Mouse (Mus musculus) liver, embryonic 11.5 days (tissue): ENCODE measurements around the gene Tspan18. TPM values are rescaled to one million over a fixed set of nuclear protein-coding genes. Genes with fewer than 3 reads are reported as not detected.

Source experiments
- ATAC-seq: fragments of 200-750 bp; cut with Nextera tagmentation; replicated peaks from 2 replicates; pipeline ENCODE4 v1.8.0; 2017; ENCODE audit warnings: moderate number of reproducible peaks, mild to moderate bottlenecking, moderate TSS enrichment, moderate library complexity; ENCODE audit not compliant: low FRiP score
- DNase-seq: peaks from one replicate; pipeline ENCODE4 v3.0.0-alpha.2; 2017; ENCODE audit warnings: low spot score
- H3K27ac ChIP-seq: fragments of 300-500 bp; sonication (generic); 2 replicates; pipeline ENCODE4 v1.5.1; 2014; ENCODE audit warnings: mild to moderate bottlenecking, low read depth, low read length, control low read depth
- H3K27me3 ChIP-seq: fragments of 300-500 bp; sonication (generic); replicated peaks from 2 replicates; pipeline ENCODE4 v1.6.1; 2014; ENCODE audit warnings: low read length, mixed read lengths; ENCODE audit not compliant: control insufficient read depth, insufficient read depth
- H3K36me3 ChIP-seq: fragments of 300-500 bp; sonication (generic); 2 replicates; pipeline ENCODE4 v1.6.1; 2014; ENCODE audit warnings: mild to moderate bottlenecking, low read length, moderate library complexity, mixed read lengths; ENCODE audit not compliant: control insufficient read depth, insufficient read depth
- H3K4me1 ChIP-seq: fragments of 300-500 bp; sonication (generic); replicated peaks from 2 replicates; pipeline ENCODE4 v1.6.1; 2014; ENCODE audit warnings: low read length, mixed read lengths; ENCODE audit not compliant: control insufficient read depth, insufficient read depth
- H3K4me2 ChIP-seq: fragments of 300-500 bp; sonication (generic); 2 replicates; pipeline ENCODE4 v1.6.1; 2014; ENCODE audit warnings: mild to moderate bottlenecking, control low read depth, moderate library complexity
- H3K4me3 ChIP-seq: fragments of 300-500 bp; sonication (generic); 2 replicates; pipeline ENCODE4 v1.5.1; 2014; ENCODE audit warnings: low read depth, low read length, control low read depth
- H3K9ac ChIP-seq: fragments of 300-500 bp; sonication (generic); 2 replicates; pipeline ENCODE4 v1.6.1; 2014; ENCODE audit warnings: low read depth, low read length, control low read depth
- H3K9me3 ChIP-seq: fragments of 300-500 bp; sonication (generic); 2 replicates; pipeline ENCODE4 v1.6.1; 2016; ENCODE audit warnings: low read length, inconsistent platforms, mixed read lengths; ENCODE audit not compliant: control insufficient read depth
- WGBS: fragments of 180-500 bp; shearing (Covaris S2); extraction: QIAGEN DNeasy Blood & Tissue Kit; methylation state at CpG from one replicate; pipeline ENCODE4 v1.1.7; 2014; 5-methylcytosine and 5-hydroxymethylcytosine counted together
- polyA plus RNA-seq: library from polyadenylated mRNA; unstranded; fragments of >200 nt; fragmentation: Nextera tagmentation; extraction: Ambion mirVana; gene quantifications from 2 replicates; pipeline ENCODE4 v1.2.1, GENCODE M21; 2014

The Tspan18 gene
- polyA plus RNA-seq, 1 experiment from 2014 or later = 19.5 TPM

DNA sequence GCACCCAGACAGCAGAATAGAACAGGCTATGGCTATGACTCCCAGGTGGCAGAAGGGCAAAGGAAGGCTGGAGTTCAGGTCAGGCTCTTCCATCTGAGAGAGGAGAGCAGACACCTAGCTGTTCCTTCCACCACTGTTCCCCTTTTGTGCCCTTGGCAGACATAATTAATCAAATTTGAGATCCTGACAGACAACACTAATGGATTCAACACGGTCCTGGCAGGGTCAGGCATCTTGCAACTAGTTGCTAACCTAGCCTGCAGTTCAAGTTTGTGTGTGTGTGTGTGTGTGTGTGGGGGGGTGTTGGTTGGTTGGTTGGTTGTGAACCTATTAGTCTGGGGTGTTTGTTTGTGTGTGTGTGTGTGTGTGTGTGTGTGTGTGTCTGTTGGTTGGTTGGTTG is 131.5 kb downstream of the Tspan18 start:
- H3K4me3 ChIP-seq = no peak overlapping the region
- 23% methylated on average over 1 of the region's 1 CpGs for WGBS
- no peak for DNase-seq
- no peaks in the 10 kb centered on the region; the same call in 1 of the 2 replicates for H3K36me3 ChIP-seq
- no peak overlapping the region for H3K9ac ChIP-seq
- no peak for ATAC-seq
- H3K27me3 ChIP-seq = no peaks in the 10 kb centered on the region
- H3K4me2 ChIP-seq = no peak overlapping the region
- H3K4me1 ChIP-seq = no peaks in the 10 kb centered on the region
- no peak overlapping the region for H3K27ac ChIP-seq
- H3K9me3 ChIP-seq = no peaks in the 10 kb centered on the region

DNA sequence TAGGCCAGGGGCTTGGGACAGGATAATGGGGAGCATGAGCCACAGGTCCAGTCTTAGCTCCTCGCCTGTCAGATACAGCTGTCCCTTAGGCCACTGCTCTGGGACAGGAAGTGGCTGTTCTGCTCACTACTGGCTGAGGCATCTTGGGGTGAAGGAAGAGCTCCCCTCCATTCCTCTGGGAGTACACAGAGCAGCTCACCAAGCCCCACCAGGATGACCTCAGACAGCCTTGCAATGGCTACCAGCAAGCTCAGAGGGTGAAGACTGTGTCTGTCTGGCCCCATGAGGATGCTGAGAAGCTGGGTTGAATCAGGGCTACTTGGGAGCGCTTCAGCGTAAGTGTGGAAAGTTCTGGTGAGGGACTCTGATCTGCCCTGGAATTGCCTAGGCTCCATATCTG is 132.3 kb downstream of the Tspan18 start:
- Histone ChIP-seq H3K36me3 (no peaks in the 10 kb centered on the region; the same call in 1 of the 2 replicates), H3K4me2 (no peak overlapping the region), H3K4me1 (no peaks in the 10 kb centered on the region), H3K9ac (no peak overlapping the region), H3K9me3 (no peaks in the 10 kb centered on the region), H3K27ac (no peak overlapping the region), H3K27me3 (0 out of 2 replicates have a peak, but pooled peaks cover 3% of the 10 kb centered on the region), H3K4me3 (no peak overlapping the region)
- DNase-seq = no peak
- 92% methylated on average over 3 of the region's 3 CpGs for WGBS
- no peak for ATAC-seq

DNA sequence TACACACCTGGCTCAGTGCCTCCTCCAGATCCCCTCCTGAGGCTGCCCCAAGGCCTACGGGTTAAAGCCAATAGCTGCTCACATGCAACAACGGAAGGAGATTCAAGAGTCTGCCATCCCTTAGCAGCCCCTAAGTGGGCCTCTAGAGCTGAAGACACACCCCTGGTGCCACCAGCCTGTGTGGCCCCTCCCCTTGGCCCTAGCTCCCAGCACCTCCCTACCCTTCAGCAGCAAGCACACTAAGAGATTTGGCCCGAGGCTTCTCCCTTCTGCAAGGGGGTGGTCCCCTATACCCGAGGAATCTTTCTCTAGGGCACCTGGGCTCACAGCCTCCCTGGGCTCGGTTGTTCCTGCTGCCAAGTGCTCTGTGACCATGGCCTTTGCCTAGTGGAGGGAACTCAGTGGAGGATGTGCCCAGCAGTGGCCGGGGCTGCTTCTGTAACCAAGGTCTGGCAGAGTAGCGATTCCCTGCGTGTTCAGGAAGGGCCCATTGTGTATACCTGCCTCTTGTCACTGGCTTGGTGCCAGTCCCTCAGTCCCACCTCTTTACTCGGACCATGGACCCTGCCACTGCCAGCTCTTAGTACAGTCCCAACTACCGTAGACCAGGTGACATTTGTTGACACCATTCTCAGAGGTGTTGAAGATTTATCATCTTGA is 133.5 kb downstream of the Tspan18 start:
- no peak overlapping the region for H3K9ac ChIP-seq
- H3K4me2 ChIP-seq = no peak overlapping the region
- no peak for DNase-seq
- H3K36me3 ChIP-seq = no peaks in the 10 kb centered on the region; the same call in 1 of the 2 replicates
- 65% methylated on average over 10 of the region's 10 CpGs for WGBS
- no peak for ATAC-seq
- 0 out of 2 replicates have a peak, but pooled peaks cover 3% of the 10 kb centered on the region for H3K27me3 ChIP-seq
- H3K4me3 ChIP-seq = no peak overlapping the region
- H3K4me1 ChIP-seq = no peaks in the 10 kb centered on the region
- no peak overlapping the region for H3K27ac ChIP-seq
- no peaks in the 10 kb centered on the region for H3K9me3 ChIP-seq

DNA sequence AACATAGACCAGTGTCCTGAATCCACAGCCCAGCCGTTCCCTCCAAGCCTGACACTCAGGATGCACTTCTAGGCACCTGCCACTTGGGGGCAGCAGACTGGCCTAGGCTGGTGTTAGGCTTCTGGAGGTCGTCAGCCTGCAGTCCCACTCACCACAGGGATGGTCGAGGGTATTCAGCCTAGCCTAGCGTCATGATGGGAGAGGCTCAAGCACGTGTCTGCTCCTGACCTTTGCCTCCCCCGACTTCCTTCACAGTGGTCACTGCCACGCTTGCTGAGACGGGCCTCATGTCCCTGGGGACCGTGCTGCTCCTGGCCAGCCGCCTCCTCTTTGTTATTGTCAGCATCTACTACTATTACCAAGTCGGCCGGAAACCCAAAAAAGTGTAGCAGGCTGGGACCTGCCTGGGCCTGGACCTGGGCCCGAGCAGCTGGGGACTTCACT is 134.8 kb downstream of the Tspan18 start:
- Histone ChIP-seq H3K4me1 (no peaks in the 10 kb centered on the region), H3K4me2 (no peak overlapping the region), H3K9me3 (no peaks in the 10 kb centered on the region), H3K9ac (no peak overlapping the region), H3K27me3 (0 out of 2 replicates have a peak, but pooled peaks cover 3% of the 10 kb centered on the region), H3K4me3 (no peak overlapping the region), H3K36me3 (no peaks in the 10 kb centered on the region; the same call in 1 of the 2 replicates), H3K27ac (no peak overlapping the region)
- DNase-seq = peak; percentile 57
- 42% methylated on average over 13 of the region's 13 CpGs for WGBS
- ATAC-seq = peak; percentile 21; the same call in 1 of the 2 replicates

DNA sequence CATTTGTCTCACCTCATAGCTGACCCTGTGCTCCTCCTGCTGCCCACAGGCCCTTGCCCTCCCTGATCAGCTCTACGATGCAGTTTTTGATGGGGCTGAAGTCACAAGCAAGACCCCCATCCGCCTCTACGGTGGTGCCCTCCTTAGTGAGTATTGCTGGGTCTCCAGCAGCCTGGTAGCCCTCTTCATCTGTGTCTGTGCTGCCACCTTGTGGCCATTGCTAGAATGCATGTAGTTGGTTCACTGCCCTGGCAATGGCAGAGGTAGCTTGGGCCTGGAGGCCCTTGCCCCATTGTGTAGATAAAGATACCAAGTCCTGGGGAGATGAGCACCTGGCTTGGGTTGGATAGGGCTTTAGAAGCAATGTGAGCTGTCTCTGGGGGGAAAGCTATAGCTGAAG is 135.5 kb downstream of the Tspan18 start:
- ATAC-seq = peak; percentile 31
- Histone ChIP-seq H3K9ac (no peak overlapping the region), H3K4me3 (no peak overlapping the region), H3K4me1 (no peaks in the 10 kb centered on the region), H3K9me3 (no peaks in the 10 kb centered on the region), H3K27me3 (0 out of 2 replicates have a peak, but pooled peaks cover 5% of the 10 kb centered on the region), H3K4me2 (no peak overlapping the region), H3K27ac (no peak overlapping the region), H3K36me3 (no peaks in the 10 kb centered on the region; the same call in 1 of the 2 replicates)
- 20% methylated on average over 3 of the region's 3 CpGs for WGBS
- peak; percentile 76 for DNase-seq

DNA sequence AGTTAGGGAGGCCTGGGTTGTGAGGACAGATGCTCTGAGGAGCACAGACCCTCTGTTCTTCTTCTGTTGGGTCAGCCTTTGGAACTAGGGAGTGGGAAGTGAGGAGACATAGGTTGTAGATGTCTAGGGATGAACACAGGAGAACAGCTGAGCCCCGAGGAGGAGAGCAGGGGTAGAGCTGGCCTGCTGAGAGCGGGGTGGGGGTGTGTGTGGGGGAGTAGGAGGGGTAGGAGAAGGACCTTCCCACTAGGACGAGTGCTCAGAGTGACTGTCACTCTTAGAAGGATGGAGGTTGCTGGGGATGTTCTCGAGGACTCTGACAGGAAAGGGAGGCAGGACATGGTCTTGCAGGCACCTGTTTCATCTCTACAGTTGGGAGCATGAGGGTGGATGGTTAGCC is 140.5 kb downstream of the Tspan18 start:
- Histone ChIP-seq H3K9me3 (no peaks in the 10 kb centered on the region), H3K27me3 (peaks cover 21% of the 10 kb centered on the region), H3K4me3 (no peak overlapping the region), H3K27ac (no peak overlapping the region), H3K4me1 (peaks cover 13% of the 10 kb centered on the region), H3K4me2 (no peak overlapping the region), H3K9ac (no peak overlapping the region), H3K36me3 (no peaks in the 10 kb centered on the region)
- no peak for DNase-seq
- ATAC-seq = no peak
- 55% methylated on average over 4 of the region's 4 CpGs for WGBS

DNA sequence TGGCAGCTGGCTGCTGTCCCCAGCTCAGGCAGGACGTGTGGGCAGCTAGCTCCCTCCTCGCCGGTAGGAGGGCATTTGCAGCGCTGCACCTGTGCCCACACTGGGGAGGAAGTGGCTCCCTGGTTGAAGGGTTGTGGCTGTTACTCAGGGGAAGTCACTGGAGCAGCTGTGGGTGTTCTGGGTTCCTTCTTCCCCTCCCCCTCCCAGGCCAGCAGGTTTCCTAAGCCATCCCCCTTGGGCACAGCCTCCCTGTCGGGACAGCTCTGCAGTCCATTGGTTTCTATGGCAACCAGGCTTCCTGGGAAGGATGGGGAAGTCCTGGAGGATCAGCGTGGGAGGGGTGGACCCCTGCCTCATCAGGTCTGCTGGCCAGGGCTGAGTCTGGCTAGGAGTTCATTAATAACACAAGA is 141.6 kb downstream of the Tspan18 start:
- peaks cover 33% of the 10 kb centered on the region for H3K27me3 ChIP-seq
- H3K27ac ChIP-seq = no peak overlapping the region
- WGBS = 16% methylated on average over 6 of the region's 6 CpGs
- no peak for DNase-seq
- no peaks in the 10 kb centered on the region for H3K36me3 ChIP-seq
- peaks cover 13% of the 10 kb centered on the region for H3K4me1 ChIP-seq
- H3K9me3 ChIP-seq = no peaks in the 10 kb centered on the region
- no peak overlapping the region for H3K4me2 ChIP-seq
- ATAC-seq = no peak
- no peak overlapping the region for H3K4me3 ChIP-seq
- no peak overlapping the region for H3K9ac ChIP-seq

DNA sequence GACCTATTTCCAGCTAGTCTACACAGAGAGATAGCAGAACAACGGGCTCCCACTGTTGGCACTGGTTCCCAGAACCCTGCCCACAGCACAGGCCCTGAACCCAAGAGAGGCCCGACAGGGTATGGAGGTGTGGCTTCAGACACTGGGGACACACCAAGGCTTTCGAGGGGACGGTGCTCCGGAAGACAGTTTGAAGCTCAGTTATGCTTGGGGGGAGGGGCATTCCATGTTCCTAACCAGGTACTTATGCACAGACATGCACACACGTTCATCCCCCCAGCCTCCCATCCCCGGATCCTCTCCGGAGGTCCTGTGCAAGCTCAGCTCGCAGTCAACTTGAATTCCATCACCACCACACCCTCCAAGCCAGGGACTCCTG is 142.1 kb downstream of the Tspan18 start:
- WGBS = 53% methylated on average over 9 of the region's 9 CpGs
- H3K27ac ChIP-seq = no peak overlapping the region
- H3K4me1 ChIP-seq = peaks cover 13% of the 10 kb centered on the region
- H3K36me3 ChIP-seq = no peaks in the 10 kb centered on the region
- H3K9me3 ChIP-seq = no peaks in the 10 kb centered on the region
- no peak overlapping the region for H3K9ac ChIP-seq
- H3K27me3 ChIP-seq = peaks cover 34% of the 10 kb centered on the region
- DNase-seq = no peak
- no peak overlapping the region for H3K4me2 ChIP-seq
- H3K4me3 ChIP-seq = no peak overlapping the region
- ATAC-seq = no peak
